Mouse (Mus musculus): ENCODE data around the gene Olfr449. TPM values are rescaled to one million over a fixed set of nuclear protein-coding genes. Genes with fewer than 3 reads are reported as not detected.

Gene Olfr449
- polyA plus RNA-seq, 2 experiments, result not detected

GRCm38 (mm10) chr6:42811639-42812038 is 22.5 kb upstream of the Olfr449 start, which contains the start of gene Olfr450:
Olfr450 (plus strand) TSS chr6:42811939.
- DNase-seq (ENCODE audit: low spot score), result no peak
- Histone ChIP-seq H3K27me3 (ENCODE audit: control insufficient read depth, insufficient read depth, low read length) (no peaks in the 10 kb centered on the region), H3K9me3 (ENCODE audit: control insufficient read depth, low read length) (no peaks in the 10 kb centered on the region), H3K4me3 (replicated peaks; ENCODE audit: low read length) (no peak within 1 kb of the TSS), H3K27ac (replicated peaks; ENCODE audit: low read depth, low read length) (no peak within 1 kb of the TSS), H3K4me2 (replicated peaks; ENCODE audit: low read depth, low read length, severe bottlenecking) (no peak within 1 kb of the TSS), H3K36me3 (ENCODE audit: control insufficient read depth, insufficient read depth, low read length) (no peaks in the 10 kb centered on the region), H3K9ac (ENCODE audit: low read depth, low read length, severe bottlenecking) (no peak within 1 kb of the TSS), H3K4me1 (ENCODE audit: control insufficient read depth, insufficient read depth, low read length) (no peaks in the 10 kb centered on the region)
- WGBS, result 82% methylated on average over 1 of the region's 1 CpGs
- TF ChIP-seq POLR2A (IDR thresholded peaks at IDR 0.05; ENCODE audit: borderline replicate concordance, extremely low read depth, insufficient read depth, insufficient read length), result no peak
- no peak for ATAC-seq (ENCODE audit: low FRiP score, low read depth)

- peak; percentile 67 for DNase-seq (ENCODE audit: low spot score)
Observed at GRCm38 (mm10) chr6:42860222-42860819, 26.1 kb downstream of the Olfr449 start.

GRCm38 (mm10) chr6:42869695-42870094 is 35.5 kb downstream of the Olfr449 start:
- Histone ChIP-seq H3K9ac (ENCODE audit: low read depth, low read length, severe bottlenecking) (no peak overlapping the region), H3K36me3 (ENCODE audit: control insufficient read depth, insufficient read depth, low read length) (no peaks in the 10 kb centered on the region), H3K4me1 (ENCODE audit: control insufficient read depth, insufficient read depth, low read length) (no peaks in the 10 kb centered on the region), H3K27me3 (ENCODE audit: control insufficient read depth, insufficient read depth, low read length) (no peaks in the 10 kb centered on the region), H3K27ac (replicated peaks; ENCODE audit: low read depth, low read length) (no peak overlapping the region), H3K4me3 (replicated peaks; ENCODE audit: low read length) (no peak overlapping the region), H3K9me3 (ENCODE audit: control insufficient read depth, low read length) (no peaks in the 10 kb centered on the region), H3K4me2 (replicated peaks; ENCODE audit: low read depth, low read length, severe bottlenecking) (no peak overlapping the region)
- TF ChIP-seq POLR2A (IDR thresholded peaks at IDR 0.05; ENCODE audit: borderline replicate concordance, extremely low read depth, insufficient read depth, insufficient read length), result no peak
- ATAC-seq (ENCODE audit: low FRiP score, low read depth), result no peak
- WGBS, result 56% methylated on average over 3 of the region's 3 CpGs
- DNase-seq (ENCODE audit: low spot score), result no peak

More at GRCm38 (mm10) chr6:42860222-42860819, 26.1 kb downstream of the Olfr449 start:
- no peak overlapping the region for H3K9ac ChIP-seq (ENCODE audit: low read depth, low read length, severe bottlenecking)
- no peaks in the 10 kb centered on the region for H3K9me3 ChIP-seq (ENCODE audit: control insufficient read depth, low read length)
- H3K27ac ChIP-seq (replicated peaks; ENCODE audit: low read depth, low read length), result no peak overlapping the region
- no peak overlapping the region for H3K4me3 ChIP-seq (replicated peaks; ENCODE audit: low read length)
- H3K4me1 ChIP-seq (ENCODE audit: control insufficient read depth, insufficient read depth, low read length), result no peaks in the 10 kb centered on the region
- no peak overlapping the region for H3K4me2 ChIP-seq (replicated peaks; ENCODE audit: low read depth, low read length, severe bottlenecking)
- no peak for TF ChIP-seq POLR2A (IDR thresholded peaks at IDR 0.05; ENCODE audit: borderline replicate concordance, extremely low read depth, insufficient read depth, insufficient read length)
- WGBS, result 12% methylated on average over 4 of the region's 4 CpGs
- ATAC-seq (ENCODE audit: low FRiP score, low read depth), result no peak
- no peaks in the 10 kb centered on the region for H3K27me3 ChIP-seq (ENCODE audit: control insufficient read depth, insufficient read depth, low read length)
- H3K36me3 ChIP-seq (ENCODE audit: control insufficient read depth, insufficient read depth, low read length), result no peaks in the 10 kb centered on the region

- no peaks in the 10 kb centered on the region for H3K4me1 ChIP-seq (ENCODE audit: control insufficient read depth, insufficient read depth, low read length)
- DNase-seq (ENCODE audit: low spot score) (no peak), ATAC-seq (ENCODE audit: low FRiP score, low read depth) (no peak)
- no peak for TF ChIP-seq POLR2A (IDR thresholded peaks at IDR 0.05; ENCODE audit: borderline replicate concordance, extremely low read depth, insufficient read depth, insufficient read length)
- no peak overlapping the region for H3K27ac ChIP-seq (replicated peaks; ENCODE audit: low read depth, low read length)
- no peak overlapping the region for H3K4me2 ChIP-seq (replicated peaks; ENCODE audit: low read depth, low read length, severe bottlenecking)
- no peak overlapping the region for H3K9ac ChIP-seq (ENCODE audit: low read depth, low read length, severe bottlenecking)
- H3K4me3 ChIP-seq (replicated peaks; ENCODE audit: low read length), result no peak overlapping the region
- no peaks in the 10 kb centered on the region for H3K9me3 ChIP-seq (ENCODE audit: control insufficient read depth, low read length)
- no peaks in the 10 kb centered on the region for H3K36me3 ChIP-seq (ENCODE audit: control insufficient read depth, insufficient read depth, low read length)
- no peaks in the 10 kb centered on the region for H3K27me3 ChIP-seq (ENCODE audit: control insufficient read depth, insufficient read depth, low read length)
Observed at GRCm38 (mm10) chr6:42876323-42876722, 42.1 kb downstream of the Olfr449 start.

Other genes starting within 250 kb of the Olfr449 start
- not detected in 2 replicates for gene Tcaf3, start 236.7 kb upstream of the Olfr449 start, polyA plus RNA-seq (2012; rRNA removed)
- gene Tcaf3, start 236.7 kb upstream of the Olfr449 start, polyA plus RNA-seq (2014; fragmentation: Nextera tagmentation; extraction: Ambion mirVana), result not detected in 2 replicates
- gene Tcaf2, start 189.1 kb upstream of the Olfr449 start, polyA plus RNA-seq (2012; rRNA removed), result 3.9 and 4.3 TPM in 2 replicates
- 2.3 and 2.6 TPM in 2 replicates for gene Tcaf2, start 189.1 kb upstream of the Olfr449 start, polyA plus RNA-seq (2014; fragmentation: Nextera tagmentation; extraction: Ambion mirVana)
- gene Tcaf1, start 124.3 kb upstream of the Olfr449 start, polyA plus RNA-seq (2012; rRNA removed), result 58.7 and 64.1 TPM in 2 replicates
- 63.5 and 70.6 TPM in 2 replicates for gene Tcaf1, start 124.3 kb upstream of the Olfr449 start, polyA plus RNA-seq (2014; fragmentation: Nextera tagmentation; extraction: Ambion mirVana)
- gene Olfr453, start 95.0 kb upstream of the Olfr449 start, polyA plus RNA-seq (2012; rRNA removed), result not detected in 2 replicates
- gene Olfr453, start 95.0 kb upstream of the Olfr449 start, polyA plus RNA-seq (2014; fragmentation: Nextera tagmentation; extraction: Ambion mirVana), result not detected in 2 replicates
- not detected in 2 replicates for gene Olfr38, start 78.0 kb upstream of the Olfr449 start, polyA plus RNA-seq (2012; rRNA removed)
- not detected in 2 replicates for gene Olfr38, start 78.0 kb upstream of the Olfr449 start, polyA plus RNA-seq (2014; fragmentation: Nextera tagmentation; extraction: Ambion mirVana)
- not detected in 2 replicates for gene Olfr452, start 49.3 kb upstream of the Olfr449 start, polyA plus RNA-seq (2012; rRNA removed)
- not detected in 2 replicates for gene Olfr452, start 49.3 kb upstream of the Olfr449 start, polyA plus RNA-seq (2014; fragmentation: Nextera tagmentation; extraction: Ambion mirVana)
- not detected in 2 replicates for gene Olfr450, start 22.4 kb upstream of the Olfr449 start, polyA plus RNA-seq (2012; rRNA removed)
- not detected in 2 replicates for gene Olfr450, start 22.4 kb upstream of the Olfr449 start, polyA plus RNA-seq (2014; fragmentation: Nextera tagmentation; extraction: Ambion mirVana)
- gene Olfr448, start 56.1 kb downstream of the Olfr449 start, polyA plus RNA-seq (2012; rRNA removed), result not detected in 2 replicates
- not detected in 2 replicates for gene Olfr448, start 56.1 kb downstream of the Olfr449 start, polyA plus RNA-seq (2014; fragmentation: Nextera tagmentation; extraction: Ambion mirVana)
- not detected in 2 replicates for gene Olfr447, start 74.5 kb downstream of the Olfr449 start, polyA plus RNA-seq (2012; rRNA removed)
- gene Olfr447, start 74.5 kb downstream of the Olfr449 start, polyA plus RNA-seq (2014; fragmentation: Nextera tagmentation; extraction: Ambion mirVana), result not detected in 2 replicates
- gene Olfr446, start 87.0 kb downstream of the Olfr449 start, polyA plus RNA-seq (2012; rRNA removed), result not detected in 2 replicates
- not detected in 2 replicates for gene Olfr446, start 87.0 kb downstream of the Olfr449 start, polyA plus RNA-seq (2014; fragmentation: Nextera tagmentation; extraction: Ambion mirVana)
- gene Olfr444, start 114.7 kb downstream of the Olfr449 start, polyA plus RNA-seq (2012; rRNA removed), result not detected in 2 replicates
- not detected in 2 replicates for gene Olfr444, start 114.7 kb downstream of the Olfr449 start, polyA plus RNA-seq (2014; fragmentation: Nextera tagmentation; extraction: Ambion mirVana)

Data from limb, embryonic 14.5 days (tissue).